Mouse (Mus musculus) neural tube, embryonic 11.5 days (tissue): ENCODE measurements around the gene Smyd1. TPM values are rescaled to one million over a fixed set of nuclear protein-coding genes. Genes with fewer than 3 reads are reported as not detected.
"Not testable (repeated sequence)": the region's sequence is repeated elsewhere in the genome, so short reads cannot be mapped to it uniquely, and the experiment has no call there.

Source experiments
- ATAC-seq: fragments of 200-750 bp; cut with Nextera tagmentation; 2 replicates; pipeline ENCODE4 v1.8.0; 2017; ENCODE audit warnings: moderate number of reproducible peaks, mild to moderate bottlenecking, moderate TSS enrichment, moderate library complexity; ENCODE audit not compliant: insufficient read depth, low FRiP score, low TSS enrichment
- DNase-seq: peaks from one replicate; pipeline ENCODE4 v3.0.0-alpha.2; 2015; ENCODE audit warnings: low spot score
- H3K27ac ChIP-seq: fragments of 300-500 bp; sonication (generic); 2 replicates; pipeline ENCODE4 v1.5.1; 2014; ENCODE audit warnings: low read depth, mild to moderate bottlenecking, low read length
- H3K27me3 ChIP-seq: fragments of 300-500 bp; sonication (generic); 2 replicates; pipeline ENCODE4 v1.6.1; 2014; ENCODE audit warnings: mild to moderate bottlenecking, low read length, mixed read lengths; ENCODE audit not compliant: control insufficient read depth, insufficient read depth
- H3K36me3 ChIP-seq: fragments of 300-500 bp; sonication (generic); 2 replicates; pipeline ENCODE4 v1.6.1; 2014; ENCODE audit warnings: mild to moderate bottlenecking, low read length, moderate library complexity, mixed read lengths; ENCODE audit not compliant: control insufficient read depth, insufficient read depth
- H3K4me1 ChIP-seq: fragments of 300-500 bp; sonication (generic); 2 replicates; pipeline ENCODE4 v1.6.1; 2014; ENCODE audit warnings: low read length, mixed read lengths; ENCODE audit not compliant: control insufficient read depth, insufficient read depth
- H3K4me2 ChIP-seq: fragments of 300-500 bp; sonication (generic); 2 replicates; pipeline ENCODE4 v1.6.1; 2014; ENCODE audit warnings: low read depth, mild to moderate bottlenecking, moderate library complexity
- H3K4me3 ChIP-seq: fragments of 300-500 bp; sonication (generic); 2 replicates; pipeline ENCODE4 v1.5.1; 2014; ENCODE audit warnings: low read depth, low read length
- H3K9ac ChIP-seq: fragments of 300-500 bp; sonication (generic); 2 replicates; pipeline ENCODE4 v1.6.1; 2014; ENCODE audit warnings: mild to moderate bottlenecking, low read length
- H3K9me3 ChIP-seq: fragments of 300-500 bp; sonication (generic); 2 replicates; pipeline ENCODE4 v1.6.1; 2016; ENCODE audit warnings: low read length; ENCODE audit not compliant: control insufficient read depth
- WGBS: fragments of 180-500 bp; shearing (Covaris S2); extraction: QIAGEN DNeasy Blood & Tissue Kit; methylation state at CpG from one replicate; pipeline ENCODE4 v1.1.7; 2014; 5-methylcytosine and 5-hydroxymethylcytosine counted together
- polyA plus RNA-seq: library from polyadenylated mRNA; unstranded; fragments of >200 nt; fragmentation: Nextera tagmentation; extraction: Ambion mirVana; gene quantifications from 2 replicates; pipeline ENCODE4 v1.2.1, GENCODE M21; 2014

Gene Smyd1
- polyA plus RNA-seq, 1 experiment from 2014 or later = 4.6 TPM

- Histone ChIP-seq H3K4me1 (no peaks in the 10 kb centered on the region), H3K4me3 (no peak overlapping the region), H3K36me3 (no peaks in the 10 kb centered on the region), H3K4me2 (no peak overlapping the region), H3K27me3 (no peaks in the 10 kb centered on the region), H3K27ac (no peak overlapping the region), H3K9ac (no peak overlapping the region), H3K9me3 (no peaks in the 10 kb centered on the region)
- no peak for ATAC-seq
- 79% methylated on average over 3 of the region's 3 CpGs for WGBS
- DNase-seq = no peak
Measured at GRCm38 (mm10) chr6:71333031-71333430, 11.0 kb upstream of the Smyd1 start.

GRCm38 (mm10) chr6:71332236-71332965, 10.4 kb upstream of the Smyd1 start:
- Histone ChIP-seq H3K4me1 (no peaks in the 10 kb centered on the region), H3K27me3 (no peaks in the 10 kb centered on the region), H3K36me3 (no peaks in the 10 kb centered on the region), H3K9ac (no peak overlapping the region), H3K27ac (no peak overlapping the region), H3K9me3 (no peaks in the 10 kb centered on the region), H3K4me2 (no peak overlapping the region), H3K4me3 (no peak overlapping the region)
- DNase-seq (no peak), ATAC-seq (no peak)
- WGBS = 89% methylated on average over 11 of the region's 11 CpGs

GRCm38 (mm10) chr6:71331491-71331890, 9.5 kb upstream of the Smyd1 start:
- H3K4me3 ChIP-seq, H3K27me3 ChIP-seq, DNase-seq, H3K36me3 ChIP-seq, H3K27ac ChIP-seq, ATAC-seq, H3K4me1 ChIP-seq, H3K9ac ChIP-seq, H3K9me3 ChIP-seq, H3K4me2 ChIP-seq: not testable (repeated sequence)
- 90% methylated on average over 1 of the region's 4 CpGs for whole genome bisulfite sequencing

- Histone ChIP-seq H3K9ac (no peak overlapping the region), H3K4me1 (no peaks in the 10 kb centered on the region), H3K27me3 (no peaks in the 10 kb centered on the region), H3K4me2 (no peak overlapping the region), H3K27ac (no peak overlapping the region), H3K9me3 (no peaks in the 10 kb centered on the region), H3K36me3 (no peaks in the 10 kb centered on the region), H3K4me3 (no peak overlapping the region)
- DNase-seq = no peak
- no peak for ATAC-seq
- 82% methylated on average over 7 of the region's 7 CpGs for WGBS
Measured at GRCm38 (mm10) chr6:71330486-71330885, 8.5 kb upstream of the Smyd1 start.

GRCm38 (mm10) chr6:71329881-71330280, 7.8 kb upstream of the Smyd1 start:
- no peak overlapping the region for H3K4me2 ChIP-seq
- ATAC-seq (no peak), DNase-seq (no peak)
- H3K27me3 ChIP-seq = no peaks in the 10 kb centered on the region
- no peak overlapping the region for H3K4me3 ChIP-seq
- WGBS = 84% methylated on average over 6 of the region's 6 CpGs
- no peak overlapping the region for H3K27ac ChIP-seq
- H3K9ac ChIP-seq = no peak overlapping the region
- no peaks in the 10 kb centered on the region for H3K36me3 ChIP-seq
- no peaks in the 10 kb centered on the region for H3K9me3 ChIP-seq
- H3K4me1 ChIP-seq = no peaks in the 10 kb centered on the region

GRCm38 (mm10) chr6:71324816-71325215, 2.8 kb upstream of the Smyd1 start:
- H3K4me3 ChIP-seq = no peak overlapping the region
- no peaks in the 10 kb centered on the region for H3K27me3 ChIP-seq
- WGBS = 90% methylated on average over 9 of the region's 9 CpGs
- H3K36me3 ChIP-seq = no peaks in the 10 kb centered on the region
- no peak overlapping the region for H3K27ac ChIP-seq
- H3K4me2 ChIP-seq = no peak overlapping the region
- no peak overlapping the region for H3K9ac ChIP-seq
- DNase-seq (no peak), ATAC-seq (no peak)
- no peaks in the 10 kb centered on the region for H3K4me1 ChIP-seq
- no peaks in the 10 kb centered on the region for H3K9me3 ChIP-seq

- Histone ChIP-seq H3K4me3 (no peak within 1 kb of the TSS), H3K36me3 (no peaks in the 10 kb centered on the region), H3K4me1 (no peaks in the 10 kb centered on the region), H3K27ac (no peak within 1 kb of the TSS), H3K9me3 (no peaks in the 10 kb centered on the region), H3K4me2 (no peak within 1 kb of the TSS), H3K9ac (no peak within 1 kb of the TSS), H3K27me3 (no peaks in the 10 kb centered on the region)
- DNase-seq = no peak
- WGBS = 81% methylated on average over 7 of the region's 7 CpGs
- no peak for ATAC-seq
Measured at GRCm38 (mm10) chr6:71322491-71322921, 473 bp upstream of the Smyd1 start, which contains the start of gene Cd8b1. Gene Cd8b1 (plus strand): TSS chr6:71322788.

GRCm38 (mm10) chr6:71307486-71307885, 14.5 kb downstream of the Smyd1 start:
- 91% methylated on average over 8 of the region's 8 CpGs for WGBS
- no peak for DNase-seq
- H3K9ac ChIP-seq = no peak overlapping the region
- H3K27me3 ChIP-seq = no peaks in the 10 kb centered on the region
- H3K4me3 ChIP-seq = no peak overlapping the region
- no peaks in the 10 kb centered on the region for H3K4me1 ChIP-seq
- no peak for ATAC-seq
- no peak overlapping the region for H3K27ac ChIP-seq
- no peak overlapping the region for H3K4me2 ChIP-seq
- no peaks in the 10 kb centered on the region for H3K36me3 ChIP-seq
- H3K9me3 ChIP-seq = no peaks in the 10 kb centered on the region

- Histone ChIP-seq H3K9ac (no peak overlapping the region), H3K4me2 (no peak overlapping the region), H3K9me3 (no peaks in the 10 kb centered on the region), H3K4me1 (no peaks in the 10 kb centered on the region), H3K4me3 (no peak overlapping the region), H3K27me3 (no peaks in the 10 kb centered on the region), H3K27ac (no peak overlapping the region), H3K36me3 (no peaks in the 10 kb centered on the region)
- ATAC-seq (no peak), DNase-seq (no peak)
- 73% methylated on average over 6 of the region's 6 CpGs for WGBS
Measured at GRCm38 (mm10) chr6:71302097-71302731, 19.8 kb downstream of the Smyd1 start.
